Mouse (Mus musculus): ENCODE results near the gene Gm49368.
"Not testable (repeated sequence)": the region's sequence is repeated elsewhere in the genome, so short reads cannot be mapped to it uniquely, and the experiment has no call there.

The Gm49368 gene

GRCm38 (mm10) chr7:128062456-128062855 is at the start of gene Gm49368, which contains the start of gene Itgam:
Gene Gm49368, plus strand, starts transcription at chr7:128062683.
Gene Itgam, plus strand, starts transcription at chr7:128062640.
- in situ Hi-C loops (cut with MboI, MseI) = no loop called here

- in situ Hi-C loops (cut with MboI, MseI) = loop anchor here (5.0 kb wide), 1 partner anchor 59 kb away; no protein-coding TSS in a partner anchor
These were observed 49.4 kb upstream of the Gm49368 start for GRCm38 (mm10) chr7:128013116-128013515.

DNA sequence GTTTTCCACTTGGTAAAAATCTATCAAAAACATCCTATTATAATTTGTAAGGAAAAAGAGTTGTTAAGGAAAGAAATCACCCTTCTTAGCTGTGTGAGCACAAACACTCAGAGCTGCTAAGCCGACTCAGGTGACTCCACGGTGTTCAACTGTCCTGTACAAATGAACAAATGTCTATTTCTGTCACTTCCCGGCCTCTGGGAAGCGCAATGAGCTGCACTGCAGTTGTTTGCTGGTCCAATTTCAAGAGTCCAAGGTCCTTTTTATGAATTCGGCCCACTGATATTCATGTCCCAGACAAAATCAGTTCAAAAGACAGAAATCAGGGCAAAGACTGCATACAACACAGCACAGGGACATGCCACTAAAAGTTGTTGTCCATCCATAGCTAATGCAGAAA is 46.3 kb upstream of the Gm49368 start:
- in situ Hi-C loops (cut with MboI, MseI) = not testable (repeated sequence)

DNA sequence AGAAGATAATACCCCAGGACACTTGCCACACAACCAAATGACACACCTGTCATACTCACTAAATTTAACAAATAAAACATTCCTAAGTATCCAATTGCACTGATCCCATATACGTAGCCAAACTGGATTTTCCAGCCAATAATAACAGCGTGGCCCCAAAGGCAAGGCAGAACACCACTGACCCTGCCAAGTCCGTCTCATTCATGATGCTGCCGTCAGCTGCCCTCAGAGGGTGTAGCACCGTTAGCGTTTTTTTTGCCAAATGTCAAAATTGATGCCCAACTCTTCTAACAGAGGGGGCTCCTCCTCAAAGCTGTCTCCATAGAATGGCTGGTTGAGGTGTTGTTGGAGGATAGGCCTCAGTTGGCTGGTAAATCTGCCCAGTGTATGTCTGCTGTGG is 45.8 kb upstream of the Gm49368 start:
- in situ Hi-C loops (cut with MboI, MseI) = no loop called here

GRCm38 (mm10) chr7:128018275-128018674 is 44.2 kb upstream of the Gm49368 start:
- in situ Hi-C loops (cut with MboI, MseI) = no loop called here

DNA sequence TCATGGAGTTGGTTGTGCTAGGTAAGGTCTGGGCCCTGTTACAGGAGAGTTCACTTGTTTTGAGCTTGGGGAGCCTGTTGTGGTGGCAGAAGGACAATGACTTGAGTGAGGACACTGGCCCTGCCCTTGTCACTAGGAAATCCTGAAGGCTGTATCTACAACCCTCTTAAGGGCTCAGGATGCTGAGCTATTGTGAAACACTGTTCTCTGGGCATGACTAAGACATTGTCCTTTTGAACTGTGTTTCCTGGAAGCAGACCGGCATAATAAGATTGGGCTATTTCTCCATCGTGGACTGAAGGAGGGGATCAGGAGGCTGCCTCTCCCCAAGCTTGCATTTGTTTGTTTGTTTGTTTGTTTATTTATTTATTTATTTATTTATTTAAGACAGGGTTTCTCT is 43.3 kb upstream of the Gm49368 start:
- in situ Hi-C loops (cut with MboI, MseI) = no loop called here

DNA sequence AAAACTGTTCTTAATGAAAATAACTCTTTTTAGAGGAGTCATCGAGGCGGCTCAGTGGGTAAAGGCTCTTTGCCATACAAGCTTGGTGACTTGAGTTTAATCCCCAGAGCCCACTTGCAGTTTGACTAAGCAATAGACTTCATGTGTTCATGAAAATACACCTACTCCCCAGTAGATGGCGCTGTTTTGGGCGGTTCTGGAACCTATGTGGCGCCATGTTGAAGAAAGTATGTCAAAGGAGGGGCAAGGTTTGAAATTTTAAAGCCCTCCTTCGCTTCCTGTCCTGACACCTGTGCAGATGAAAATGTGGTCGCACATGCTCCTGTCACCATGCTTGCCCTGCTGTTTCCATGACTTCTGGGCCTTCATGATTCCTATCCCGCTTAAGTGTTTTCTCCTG is 39.5 kb upstream of the Gm49368 start:
- in situ Hi-C loops (cut with MboI, MseI) = no loop called here

DNA sequence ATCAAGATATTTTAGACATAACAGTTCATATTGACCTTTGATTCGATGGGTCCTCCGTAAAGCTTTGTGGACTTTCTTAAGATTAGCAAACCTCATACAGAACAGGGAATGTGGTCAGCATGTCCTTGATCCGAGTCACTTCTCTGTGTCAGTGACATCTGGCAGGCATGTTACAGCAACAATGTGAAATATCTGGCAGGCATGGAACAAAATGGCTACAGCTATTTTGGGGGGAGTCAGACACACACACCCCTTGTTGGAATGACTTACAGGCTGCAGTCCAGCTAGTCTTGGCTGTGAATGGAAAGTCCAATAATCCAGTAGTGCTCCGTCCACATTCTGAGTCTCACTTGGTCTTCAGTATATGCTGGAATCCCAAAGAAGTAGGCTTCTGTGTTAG is 38.9 kb upstream of the Gm49368 start:
- in situ Hi-C loops (cut with MboI, MseI) = no loop called here

GRCm38 (mm10) chr7:128024364-128024763 is 38.1 kb upstream of the Gm49368 start:
- in situ Hi-C loops (cut with MboI, MseI) = no loop called here

DNA sequence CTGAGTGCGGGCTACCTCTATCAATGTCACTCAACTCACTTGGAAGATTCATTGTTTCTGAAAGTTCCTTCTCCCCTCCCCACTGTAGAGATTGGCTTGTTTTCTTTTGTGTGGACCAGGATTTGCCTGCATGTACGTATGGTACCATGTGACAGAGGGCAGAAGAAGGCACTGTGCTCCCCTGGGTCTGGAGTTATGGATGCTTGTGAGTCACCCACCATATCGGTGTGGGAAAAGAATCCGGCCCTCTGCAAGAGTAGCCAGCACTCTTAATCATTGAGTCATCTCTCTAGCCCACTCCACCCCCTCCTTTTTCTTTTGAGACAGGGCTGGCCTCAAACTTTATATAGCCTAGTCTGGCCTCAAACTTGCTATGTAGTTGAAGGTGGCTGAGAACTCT is 37.6 kb upstream of the Gm49368 start:
- in situ Hi-C loops (cut with MboI, MseI) = no loop called here

DNA sequence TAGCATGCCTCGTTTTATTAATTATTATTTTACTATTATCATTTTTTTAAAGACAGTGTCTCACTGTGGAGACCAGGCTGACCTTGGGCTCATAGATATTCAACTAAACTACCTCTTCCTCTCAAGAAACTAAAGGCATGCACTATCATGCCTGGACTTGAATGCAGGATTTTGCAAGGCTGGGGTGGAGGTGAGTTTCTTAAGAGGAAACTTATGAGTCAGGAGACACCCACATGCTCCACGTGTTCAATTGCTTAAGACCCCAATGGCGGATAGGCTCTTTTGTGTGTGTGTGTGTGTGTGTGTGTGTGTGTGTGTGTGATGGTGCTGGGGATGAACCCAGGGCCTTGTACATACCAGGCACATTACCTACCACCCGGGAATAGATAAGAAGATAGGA is 37.1 kb upstream of the Gm49368 start:
- in situ Hi-C loops (cut with MboI, MseI) = no loop called here

DNA sequence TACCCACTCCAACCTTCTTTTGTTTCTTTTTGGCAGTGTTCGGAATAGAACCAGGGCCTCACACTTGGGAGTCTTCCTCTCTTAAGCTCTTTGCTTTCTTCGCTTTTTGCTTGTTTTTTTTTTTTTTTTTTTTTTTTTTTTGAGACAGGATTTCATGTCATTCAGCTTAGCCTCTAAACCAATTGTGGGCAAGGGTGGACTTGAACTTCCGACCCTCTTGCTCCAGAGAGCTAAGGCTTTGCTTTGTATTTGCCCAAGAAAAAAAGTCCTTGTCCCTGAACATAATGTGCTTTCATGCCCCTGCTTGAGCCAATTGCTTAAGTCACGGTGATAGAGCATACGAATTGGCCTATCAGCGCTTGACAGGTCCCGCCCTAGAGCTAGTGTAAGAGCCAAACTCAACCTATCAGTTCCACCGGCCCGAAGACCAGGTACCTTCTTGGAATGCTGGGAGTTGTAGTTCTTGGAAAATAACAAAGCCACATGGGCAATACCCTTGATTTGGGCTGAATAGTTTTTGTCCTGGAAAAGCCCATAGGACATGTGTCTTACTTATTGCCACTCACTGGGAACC is 31.0 kb upstream of the Gm49368 start:
- in situ Hi-C loops (cut with MboI, MseI) = no loop called here

- in situ Hi-C loops (cut with MboI, MseI) = no loop called here
These were observed 30.0 kb upstream of the Gm49368 start for GRCm38 (mm10) chr7:128032290-128032988.

DNA sequence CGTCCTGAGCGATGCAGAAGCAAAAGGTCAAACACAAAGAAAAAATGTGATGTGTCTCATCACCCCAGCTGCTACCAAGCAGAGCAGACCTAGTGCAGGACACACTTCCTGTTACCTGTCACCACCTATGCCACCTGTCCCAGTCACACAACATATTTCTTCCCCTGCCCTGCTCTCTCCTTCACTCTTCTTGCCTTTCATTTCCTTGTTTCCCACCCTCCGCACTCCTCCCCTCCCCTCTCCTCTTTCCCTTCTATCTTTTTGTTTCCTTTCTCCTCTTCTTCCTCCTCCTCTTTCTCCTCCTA is 29.5 kb upstream of the Gm49368 start:
- in situ Hi-C loops (cut with MboI, MseI) = no loop called here

- in situ Hi-C loops (cut with MboI, MseI) = no loop called here
These were observed 28.9 kb upstream of the Gm49368 start for GRCm38 (mm10) chr7:128033616-128034015.

DNA sequence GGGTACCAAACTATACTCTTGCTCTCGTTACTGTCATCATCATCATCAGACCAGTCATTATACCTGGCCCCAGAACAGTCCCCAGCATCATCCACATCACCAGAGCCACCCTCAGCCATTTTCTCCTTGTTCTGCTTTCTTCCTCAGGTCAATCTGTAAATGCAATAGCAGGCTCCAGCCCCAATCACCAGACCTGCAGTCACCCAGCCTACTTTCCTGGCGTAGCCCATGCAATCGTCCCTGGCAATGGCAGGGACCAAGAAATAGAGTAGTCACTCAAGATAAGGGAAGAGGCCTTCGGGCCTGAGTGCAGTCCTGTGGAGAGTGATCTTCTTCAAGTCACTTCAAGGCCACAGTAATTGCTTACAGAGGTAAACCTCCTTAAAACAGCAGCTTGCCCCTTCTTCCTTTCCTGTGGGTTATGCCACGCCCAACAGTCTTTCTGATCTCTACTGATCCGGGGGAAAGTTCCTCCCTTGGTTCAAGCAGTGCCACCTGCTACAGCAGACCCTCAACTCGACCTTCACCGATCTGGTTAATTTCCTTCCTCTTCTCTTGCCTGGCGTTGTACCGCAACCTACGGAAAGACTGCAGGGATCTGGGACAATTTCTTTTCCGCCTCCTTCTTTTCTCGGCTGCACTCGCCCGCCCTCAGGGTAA is 20.2 kb upstream of the Gm49368 start:
- in situ Hi-C loops (cut with MboI, MseI) = not testable (repeated sequence)

DNA sequence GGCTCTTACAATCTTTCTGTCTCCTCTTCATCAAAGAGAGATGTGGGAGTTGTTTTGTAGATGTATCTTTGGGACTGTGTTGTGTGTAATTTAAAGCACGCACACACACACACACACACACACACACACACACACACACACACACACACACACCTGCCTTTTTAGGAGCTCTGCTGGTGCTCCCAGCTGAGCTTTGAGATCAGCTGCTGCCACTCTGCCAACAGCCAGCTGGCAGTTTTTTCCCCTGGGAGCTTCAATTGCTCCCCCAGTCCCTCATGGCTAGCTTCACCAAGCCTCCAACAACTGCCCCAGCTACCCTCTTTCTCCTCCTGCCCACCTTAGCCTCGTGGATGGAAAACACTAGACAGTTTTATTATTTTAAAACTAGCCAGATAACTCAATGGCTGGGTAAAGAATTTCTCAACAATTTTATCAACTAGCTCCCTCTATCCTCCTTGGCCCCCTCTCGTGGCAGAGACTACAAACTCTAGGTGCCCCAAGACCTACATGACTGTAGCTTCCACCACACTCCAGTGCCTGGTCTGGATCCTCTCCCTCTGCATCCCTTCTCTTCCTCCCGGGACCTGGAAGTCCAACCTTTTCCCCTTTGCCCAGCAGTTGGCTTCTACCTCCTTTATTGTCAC is 18.2 kb upstream of the Gm49368 start:
- in situ Hi-C loops (cut with MboI, MseI) = no loop called here

- in situ Hi-C loops (cut with MboI, MseI) = no loop called here
These were observed 16.8 kb upstream of the Gm49368 start for GRCm38 (mm10) chr7:128045640-128046039.

- in situ Hi-C loops (cut with MboI, MseI) = no loop called here
These were observed 13.7 kb upstream of the Gm49368 start for GRCm38 (mm10) chr7:128048819-128049218.

- in situ Hi-C loops (cut with MboI, MseI) = no loop called here
These were observed 13.2 kb upstream of the Gm49368 start for GRCm38 (mm10) chr7:128049254-128049653.

DNA sequence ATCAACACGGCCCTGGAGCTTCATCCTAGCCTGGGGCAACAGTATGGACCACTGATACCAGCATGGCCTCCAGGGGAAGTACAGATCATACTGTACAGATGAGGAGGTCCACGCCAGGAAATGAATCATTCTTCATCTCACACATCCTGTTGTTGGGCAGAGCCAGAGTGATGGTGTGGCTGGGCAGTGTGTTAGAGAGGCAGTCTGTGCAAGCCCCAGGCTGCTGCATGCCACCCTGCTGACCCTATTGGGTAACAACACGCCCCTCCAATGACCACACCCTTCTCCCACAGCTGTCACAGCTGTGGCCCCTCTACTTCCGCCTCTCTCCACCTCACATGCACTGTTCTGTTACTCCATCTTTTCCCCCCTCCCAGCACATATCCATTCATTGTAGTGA is 11.7 kb upstream of the Gm49368 start:
- in situ Hi-C loops (cut with MboI, MseI) = no loop called here

- in situ Hi-C loops (cut with MboI, MseI) = no loop called here
These were observed 9.4 kb upstream of the Gm49368 start for GRCm38 (mm10) chr7:128053061-128053460.

All from T-helper 1 cell (primary cell).